Mouse (Mus musculus) lung, embryonic 14.5 days (tissue): Measurements from ENCODE around the gene Sirpa. TPM values are rescaled to one million over a fixed set of nuclear protein-coding genes. Genes with fewer than 3 reads are reported as not detected.
A peak's percentile ranks its signal among the peaks of the same experiment; 100 is the strongest.

Experiments used
- ATAC-seq: fragments of 200-750 bp; cut with Nextera tagmentation; 2 replicates; pipeline ENCODE4 v1.8.0; 2017; ENCODE audit warnings: mild to moderate bottlenecking, moderate TSS enrichment, moderate library complexity; ENCODE audit not compliant: insufficient read depth
- DNase-seq: peaks from one replicate; pipeline ENCODE4 v3.0.0-alpha.2; 2015
- H3K27ac ChIP-seq: fragments of 300-500 bp; sonication (generic); 2 replicates; pipeline ENCODE4 v1.5.1; 2014; ENCODE audit warnings: low read depth, mild to moderate bottlenecking, moderate library complexity
- H3K27me3 ChIP-seq: fragments of 300-500 bp; sonication (generic); 2 replicates; pipeline ENCODE4 v1.6.1; 2014; ENCODE audit warnings: low read length, control low read depth; ENCODE audit not compliant: insufficient read depth
- H3K36me3 ChIP-seq: fragments of 300-500 bp; sonication (generic); 2 replicates; pipeline ENCODE4 v1.6.1; 2014; ENCODE audit warnings: control low read depth; ENCODE audit not compliant: insufficient read depth
- H3K4me1 ChIP-seq: fragments of 300-500 bp; sonication (generic); 2 replicates; pipeline ENCODE4 v1.6.1; 2014; ENCODE audit warnings: antibody characterized with exemption, control low read depth; ENCODE audit not compliant: insufficient read depth
- H3K4me2 ChIP-seq: fragments of 300-500 bp; sonication (generic); 2 replicates; pipeline ENCODE4 v1.6.1; 2014; ENCODE audit warnings: mild to moderate bottlenecking
- H3K4me3 ChIP-seq: fragments of 300-500 bp; sonication (generic); 2 replicates; pipeline ENCODE4 v1.5.1; 2014; ENCODE audit warnings: low read depth, low read length
- H3K9ac ChIP-seq: fragments of 300-500 bp; sonication (generic); 2 replicates; pipeline ENCODE4 v1.6.1; 2014
- H3K9me3 ChIP-seq: fragments of 300-500 bp; sonication (generic); 2 replicates; pipeline ENCODE4 v1.6.1; 2016; ENCODE audit warnings: low read depth, low read length, control low read depth
- CTCF ChIP-seq: IDR thresholded peaks from 2 replicates; pipeline ENCODE4 v1.5.1; 2016; ENCODE audit warnings: antibody characterized with exemption, low read depth
- WGBS: fragments of 180-500 bp; shearing (Covaris S2); extraction: QIAGEN DNeasy Blood & Tissue Kit; methylation state at CpG from one replicate; pipeline ENCODE4 v1.1.7; 2014; 5-methylcytosine and 5-hydroxymethylcytosine counted together
- polyA plus RNA-seq: library from polyadenylated mRNA; unstranded; fragments of >200 nt; fragmentation: Nextera tagmentation; extraction: Ambion mirVana; gene quantifications from 2 replicates; pipeline ENCODE4 v1.2.1, GENCODE M21; 2014

Gene Sirpa
- polyA plus RNA-seq, 1 experiment from 2014 or later, result 26.5 TPM

DNA sequence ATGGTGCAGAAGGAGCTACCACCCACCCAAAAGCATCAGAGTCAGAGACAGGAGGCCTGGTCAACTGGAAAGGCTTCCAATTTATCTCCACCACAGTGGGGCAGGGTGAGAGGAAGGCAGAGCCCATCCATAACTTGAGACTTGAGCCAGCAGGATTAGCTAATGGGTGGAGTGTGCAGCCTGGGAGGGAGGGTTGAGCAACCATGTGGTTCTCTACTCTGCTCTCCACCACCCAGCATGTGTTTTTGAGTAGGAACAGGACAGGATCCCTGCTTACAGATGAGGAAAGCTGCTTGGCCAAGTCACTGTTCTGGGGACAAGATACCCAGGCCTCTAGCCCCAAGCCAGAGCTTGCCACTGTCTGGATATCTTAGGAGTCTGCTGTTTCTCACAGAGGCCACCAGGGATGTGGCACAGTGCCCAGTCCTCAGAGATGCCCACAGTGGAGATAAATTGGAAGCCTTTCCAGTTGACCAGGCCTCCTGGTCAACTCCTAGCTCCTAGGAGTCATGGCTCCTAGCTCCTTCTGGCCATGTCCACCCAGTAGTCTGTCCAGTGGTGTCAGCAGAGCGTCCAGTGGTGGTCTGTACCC, 8.5 kb downstream of the Sirpa start:
- 79% methylated on average over 1 of the region's 1 CpGs for WGBS
- H3K4me1 ChIP-seq, result no peaks in the 10 kb centered on the region
- no peak for TF ChIP-seq CTCF
- DNase-seq (no peak), ATAC-seq (no peak)
- H3K4me3 ChIP-seq, result no peak overlapping the region
- no peak overlapping the region for H3K27ac ChIP-seq
- H3K9ac ChIP-seq, result no peak overlapping the region
- no peak overlapping the region for H3K4me2 ChIP-seq
- no peaks in the 10 kb centered on the region for H3K36me3 ChIP-seq
- H3K9me3 ChIP-seq, result no peaks in the 10 kb centered on the region
- H3K27me3 ChIP-seq, result no peaks in the 10 kb centered on the region

DNA sequence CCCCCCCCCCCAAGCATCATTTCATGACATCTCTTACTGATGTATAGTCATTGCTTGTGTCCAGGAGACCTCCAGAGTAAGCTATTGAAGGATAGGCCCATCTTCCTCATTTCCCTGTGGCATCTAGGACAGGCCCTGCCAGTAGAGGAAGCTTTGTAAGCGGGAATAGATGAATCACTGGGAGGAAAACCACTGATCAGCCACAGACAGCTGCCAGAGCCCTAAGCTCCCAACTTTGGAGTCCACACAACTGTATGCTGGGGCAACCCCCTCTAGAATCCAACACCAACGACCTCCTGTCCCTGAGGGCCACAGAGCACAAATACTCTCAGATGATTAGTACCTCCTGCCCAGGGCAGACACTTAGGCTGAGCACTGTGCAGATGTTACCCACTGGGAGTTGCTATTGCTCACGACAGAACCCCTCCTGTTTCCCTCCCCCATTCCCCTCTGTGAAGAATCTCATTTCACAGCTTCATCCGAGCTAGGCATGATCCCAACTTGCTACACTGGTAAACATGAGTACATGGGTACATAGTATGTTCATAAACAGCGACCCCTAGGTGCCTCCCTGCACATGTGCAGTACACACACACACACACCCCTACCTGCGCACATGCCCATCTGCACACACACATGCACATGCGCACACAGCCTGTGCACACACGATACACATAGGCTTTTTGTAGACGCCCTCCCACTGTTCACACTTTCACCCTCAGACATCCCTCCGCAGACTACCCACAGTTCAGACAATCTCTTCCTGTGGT, 9.4 kb downstream of the Sirpa start:
- WGBS, result 77% methylated on average over 10 of the region's 10 CpGs

DNA sequence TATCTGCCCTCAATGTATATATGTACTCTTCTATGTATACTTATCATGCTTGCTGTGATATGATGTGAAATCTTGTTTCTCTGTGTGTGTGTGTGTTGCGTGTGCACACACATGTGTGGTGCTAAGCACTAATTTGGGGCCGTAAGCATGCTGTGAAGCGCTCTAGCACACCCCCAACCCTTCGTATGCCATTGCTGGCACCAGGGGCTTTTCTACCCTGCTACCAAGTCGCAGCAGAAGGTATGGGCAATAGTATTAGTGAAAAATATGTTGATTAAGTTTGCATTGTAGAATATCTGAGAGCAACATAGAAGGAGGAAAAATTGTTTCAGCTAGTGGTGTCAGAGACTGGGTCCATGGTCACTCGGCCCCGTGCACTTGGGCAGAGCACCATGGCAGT, 10.2 kb downstream of the Sirpa start:
- H3K27me3 ChIP-seq, result no peaks in the 10 kb centered on the region
- H3K4me2 ChIP-seq, result no peak overlapping the region
- no peak for ATAC-seq
- H3K4me1 ChIP-seq, result no peaks in the 10 kb centered on the region
- no peak for DNase-seq
- H3K36me3 ChIP-seq, result no peaks in the 10 kb centered on the region
- no peak overlapping the region for H3K4me3 ChIP-seq
- TF ChIP-seq CTCF, result no peak
- no peak overlapping the region for H3K27ac ChIP-seq
- no peaks in the 10 kb centered on the region for H3K9me3 ChIP-seq
- no peak overlapping the region for H3K9ac ChIP-seq
- 86% methylated on average over 7 of the region's 7 CpGs for WGBS

More for the DNA sequence above, 9.4 kb downstream of the Sirpa start:
- Histone ChIP-seq H3K36me3 (no peaks in the 10 kb centered on the region), H3K9ac (no peak overlapping the region), H3K4me3 (no peak overlapping the region), H3K4me2 (no peak overlapping the region), H3K4me1 (no peaks in the 10 kb centered on the region), H3K27me3 (no peaks in the 10 kb centered on the region), H3K9me3 (no peaks in the 10 kb centered on the region), H3K27ac (no peak overlapping the region)
- DNase-seq (no peak), ATAC-seq (no peak)
- TF ChIP-seq CTCF, result no peak

DNA sequence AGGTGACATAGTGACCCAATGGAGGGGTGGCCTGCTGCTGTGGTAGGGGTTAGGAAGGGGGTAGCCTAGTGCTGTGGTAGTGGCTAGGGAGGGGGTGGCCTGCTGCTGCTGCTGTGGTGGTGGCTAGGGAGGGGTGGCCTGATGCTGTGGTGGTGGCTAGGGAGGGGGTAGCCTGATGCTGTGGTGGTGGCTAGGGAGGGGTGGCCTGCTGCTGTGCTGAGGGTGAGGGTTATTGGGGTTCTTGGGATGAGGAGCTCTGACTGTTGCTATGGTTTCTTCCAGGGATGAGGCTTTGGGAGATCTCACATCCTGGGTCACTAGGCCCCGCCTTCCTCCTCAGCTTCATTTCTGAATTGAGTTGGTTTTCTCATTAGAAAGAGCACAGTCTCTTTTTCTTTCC, 10.9 kb downstream of the Sirpa start:
- Histone ChIP-seq H3K4me3 (no peak overlapping the region), H3K4me1 (no peaks in the 10 kb centered on the region), H3K27ac (no peak overlapping the region), H3K9ac (no peak overlapping the region), H3K9me3 (no peaks in the 10 kb centered on the region), H3K4me2 (no peak overlapping the region), H3K36me3 (no peaks in the 10 kb centered on the region), H3K27me3 (no peaks in the 10 kb centered on the region)
- TF ChIP-seq CTCF, result no peak
- 89% methylated on average over 1 of the region's 1 CpGs for WGBS
- DNase-seq (no peak), ATAC-seq (peak; percentile 76; the same call in 1 of the 2 replicates)

DNA sequence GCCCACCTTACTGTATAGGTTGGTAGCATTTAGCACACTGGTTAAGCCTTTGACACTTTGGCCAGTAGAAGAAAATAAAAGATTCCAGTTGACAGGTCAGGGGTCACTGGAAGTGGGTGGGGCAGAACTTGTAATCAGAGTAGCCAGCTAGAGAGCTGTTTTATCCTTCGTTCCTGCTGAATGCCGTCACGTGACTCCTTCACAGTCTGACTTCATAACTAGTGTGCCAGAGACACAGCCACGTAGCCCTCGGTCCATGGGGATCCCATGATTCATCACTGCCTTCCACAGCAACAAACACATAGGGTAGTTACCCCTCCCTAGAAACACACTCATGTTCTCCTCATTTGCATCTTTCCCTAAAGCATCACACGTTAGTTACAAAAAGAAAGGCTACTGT, 11.4 kb downstream of the Sirpa start:
- H3K27me3 ChIP-seq, result no peaks in the 10 kb centered on the region
- ATAC-seq (no peak), DNase-seq (no peak)
- no peak overlapping the region for H3K4me3 ChIP-seq
- WGBS, result 29% methylated on average over 6 of the region's 6 CpGs
- H3K36me3 ChIP-seq, result no peaks in the 10 kb centered on the region
- H3K4me2 ChIP-seq, result no peak overlapping the region
- H3K27ac ChIP-seq, result no peak overlapping the region
- no peaks in the 10 kb centered on the region for H3K4me1 ChIP-seq
- TF ChIP-seq CTCF, result no peak
- H3K9me3 ChIP-seq, result no peaks in the 10 kb centered on the region
- no peak overlapping the region for H3K9ac ChIP-seq

DNA sequence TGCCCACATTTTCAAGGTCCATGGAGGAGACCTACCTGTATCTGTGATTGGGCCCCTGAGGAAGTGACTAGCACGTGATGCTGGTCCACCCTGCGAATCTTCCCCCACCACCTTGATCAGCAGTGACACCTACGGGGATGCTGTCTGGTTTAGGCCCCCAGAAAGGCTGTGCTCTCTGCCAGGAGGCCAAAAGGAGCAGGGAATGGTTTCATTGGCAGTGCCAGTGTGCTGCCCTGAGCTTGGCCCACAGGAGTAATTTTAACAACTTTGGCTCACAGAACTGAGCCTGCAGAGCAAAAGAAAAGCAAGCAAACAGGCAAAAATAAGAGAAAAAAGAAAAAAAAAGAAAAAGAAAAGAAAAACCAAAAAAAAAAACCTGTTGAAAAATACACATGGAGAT, 13.2 kb downstream of the Sirpa start:
- no peak overlapping the region for H3K27ac ChIP-seq
- H3K4me2 ChIP-seq, result no peak overlapping the region
- peaks cover 2% of the 10 kb centered on the region; the same call in 1 of the 2 replicates for H3K36me3 ChIP-seq
- DNase-seq (no peak), ATAC-seq (no peak)
- no peak overlapping the region for H3K4me3 ChIP-seq
- no peaks in the 10 kb centered on the region for H3K4me1 ChIP-seq
- no peaks in the 10 kb centered on the region for H3K27me3 ChIP-seq
- no peak for TF ChIP-seq CTCF
- 63% methylated on average over 3 of the region's 3 CpGs for WGBS
- H3K9me3 ChIP-seq, result no peaks in the 10 kb centered on the region
- no peak overlapping the region for H3K9ac ChIP-seq

DNA sequence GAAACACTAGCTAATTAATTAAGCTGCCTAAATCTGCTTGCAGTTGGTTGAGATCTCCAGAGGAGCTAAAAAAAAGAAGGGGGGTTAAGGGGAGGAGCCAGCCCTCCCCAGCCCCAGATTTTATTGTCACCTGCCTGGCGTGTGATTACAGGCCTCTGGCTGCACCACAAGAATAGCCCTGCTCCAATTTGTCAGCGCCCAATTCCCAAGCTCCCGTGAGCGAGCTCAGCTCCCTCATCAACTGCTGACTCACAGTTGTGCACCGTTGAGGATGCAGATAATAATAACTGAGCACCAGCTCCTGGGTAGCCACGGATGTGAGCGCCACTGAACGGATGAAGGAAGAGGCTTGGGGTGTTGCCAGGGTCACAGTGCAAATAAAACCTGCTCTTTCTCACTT, 13.6 kb downstream of the Sirpa start:
- no peaks in the 10 kb centered on the region for H3K27me3 ChIP-seq
- DNase-seq (no peak), ATAC-seq (no peak)
- no peak overlapping the region for H3K27ac ChIP-seq
- H3K9me3 ChIP-seq, result no peaks in the 10 kb centered on the region
- no peaks in the 10 kb centered on the region for H3K4me1 ChIP-seq
- H3K9ac ChIP-seq, result no peak overlapping the region
- H3K4me3 ChIP-seq, result no peak overlapping the region
- TF ChIP-seq CTCF, result no peak
- H3K4me2 ChIP-seq, result no peak overlapping the region
- 38% methylated on average over 8 of the region's 8 CpGs for WGBS
- peaks cover 7% of the 10 kb centered on the region; the same call in 1 of the 2 replicates for H3K36me3 ChIP-seq
